Mouse (Mus musculus) activated CD4-positive, CD25-positive, alpha-beta regulatory T cell, adult 4 months (primary cell): ENCODE data around the gene 1700017D01Rik. TPM values are rescaled to one million over a fixed set of nuclear protein-coding genes. Genes with fewer than 3 reads are reported as not detected.

Source experiments
- ATAC-seq: one replicate; pipeline ENCODE4 v1.8.0; 2017
- polyA plus RNA-seq, 2 experiments: library from polyadenylated mRNA; unstranded; fragments of 100-300 nt; shearing (Covaris generic); gene quantifications; one replicate each; pipeline ENCODE4 v1.2.1; 2017

The 1700017D01Rik gene
- polyA plus RNA-seq, 2 experiments from 2014 or later, result not detected

DNA sequence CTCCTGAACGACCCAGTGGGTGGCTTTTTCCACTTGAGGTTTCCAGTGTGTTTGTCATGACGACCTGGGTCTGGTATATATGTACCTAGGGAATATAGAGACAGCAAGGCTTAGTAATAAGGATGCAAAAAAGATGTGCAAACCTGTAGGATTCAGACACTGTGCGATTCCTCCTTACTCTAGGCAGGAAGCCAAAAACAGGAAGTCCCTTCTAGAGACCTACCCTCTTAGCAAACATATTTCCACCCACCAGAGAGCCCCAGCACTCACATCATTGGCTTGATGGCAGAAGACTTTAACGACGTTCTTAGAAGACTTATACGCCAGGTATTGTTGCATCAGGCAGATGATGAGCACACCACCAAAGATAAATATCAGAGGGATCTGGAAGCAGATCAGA lies 82.7 kb downstream of the 1700017D01Rik start:
- ATAC-seq, result peak; percentile 36

Other genes with a start within 250 kb of the 1700017D01Rik start
- gene Tmem109, start 248.9 kb downstream of the 1700017D01Rik start, polyA plus RNA-seq, result 10 to 100 TPM; 59.2 to 65.4 TPM
- 10 to 100 TPM; 11.7 to 29.4 TPM for gene Prpf19, start 235.6 kb downstream of the 1700017D01Rik start, polyA plus RNA-seq
- gene Zp1, start 210.2 kb downstream of the 1700017D01Rik start, polyA plus RNA-seq, result not detected
- not detected for gene Ptgdr2, start 193.7 kb downstream of the 1700017D01Rik start, polyA plus RNA-seq
- 10 to 100 TPM in 1 of 2 experiments, 1 to 10 TPM in 1; 7.9 to 11.1 TPM for gene Ccdc86, start 181.6 kb downstream of the 1700017D01Rik start, polyA plus RNA-seq
- gene Ms4a10, start 156.2 kb downstream of the 1700017D01Rik start, polyA plus RNA-seq, result not detected
- gene Ms4a15, start 137.6 kb downstream of the 1700017D01Rik start, polyA plus RNA-seq, result under 1 TPM in 1 of 2 experiments, not detected in 1; 0.20 TPM
- not detected for gene Ms4a18, start 112.8 kb downstream of the 1700017D01Rik start, polyA plus RNA-seq
- not detected for gene Ms4a8a, start 49.8 kb downstream of the 1700017D01Rik start, polyA plus RNA-seq
- not detected for gene 1700025F22Rik, start 34.4 kb upstream of the 1700017D01Rik start, polyA plus RNA-seq
- not detected for gene Ms4a13, start 65.9 kb upstream of the 1700017D01Rik start, polyA plus RNA-seq
- not detected for gene Ms4a12, start 101.6 kb upstream of the 1700017D01Rik start, polyA plus RNA-seq
- gene Ms4a1, start 135.4 kb upstream of the 1700017D01Rik start, polyA plus RNA-seq, result 10 to 100 TPM in 1 of 2 experiments, under 1 TPM in 1; 0.89 to 16.6 TPM
- not detected for gene Ms4a5, start 153.0 kb upstream of the 1700017D01Rik start, polyA plus RNA-seq
- gene Ms4a14, start 183.6 kb upstream of the 1700017D01Rik start, polyA plus RNA-seq, result not detected
- gene Ms4a7, start 205.3 kb upstream of the 1700017D01Rik start, polyA plus RNA-seq, result not detected
- gene Ms4a4a, start 244.6 kb upstream of the 1700017D01Rik start, polyA plus RNA-seq, result 1 to 10 TPM in 1 of 2 experiments, not detected in 1; 1.3 TPM